Mouse (Mus musculus) myocyte (in vitro differentiated cells): Measurements from ENCODE around the gene Dynlt1a. TPM values are rescaled to one million over a fixed set of nuclear protein-coding genes. Genes with fewer than 3 reads are reported as not detected.
"Not testable (repeated sequence)": the region's sequence is repeated elsewhere in the genome, so short reads cannot be mapped to it uniquely, and the experiment has no call there.

Experiments used
- H3K27me3 ChIP-seq: one replicate; pipeline ENCODE4 v1.6.1; 2011; ENCODE audit not compliant: control insufficient read depth, insufficient read depth, insufficient read length
- H3K36me3 ChIP-seq: one replicate; pipeline ENCODE4 v1.6.1; 2011; ENCODE audit not compliant: control insufficient read depth, insufficient read depth
- H3K4me2 ChIP-seq: one replicate; pipeline ENCODE4 v1.6.1; 2011; ENCODE audit warnings: low read depth, control low read depth
- H3K4me3 ChIP-seq: one replicate; pipeline ENCODE4 v1.5.1; 2011; ENCODE audit warnings: mild to moderate bottlenecking, control low read depth, moderate library complexity
- H3K79me2 ChIP-seq: one replicate; pipeline ENCODE4 v1.6.1; 2011; ENCODE audit not compliant: control insufficient read depth, insufficient read depth
- H3ac ChIP-seq: one replicate; pipeline ENCODE4 v1.6.1; 2011; ENCODE audit not compliant: control insufficient read depth, insufficient read length
- polyA plus RNA-seq: library from polyadenylated mRNA; unstranded; fragments of >200 nt; fragmentation: generic; extraction: Trizol; gene quantifications from one replicate; pipeline ENCODE4 v1.2.1, GENCODE M21; 2012; ENCODE audit warnings: missing spikeins

The Dynlt1a gene
- polyA plus RNA-seq, 1 experiment: 7.0 TPM

GRCm38 (mm10) chr17:6312755-6313154, 4.5 kb downstream of the Dynlt1a start:
- not testable (repeated sequence) for H3K27me3 ChIP-seq, H3K4me3 ChIP-seq, H3K36me3 ChIP-seq, H3ac ChIP-seq, H3K79me2 ChIP-seq, H3K4me2 ChIP-seq

- H3K36me3 ChIP-seq, H3ac ChIP-seq, H3K4me3 ChIP-seq, H3K27me3 ChIP-seq, H3K4me2 ChIP-seq, H3K79me2 ChIP-seq: not testable (repeated sequence)
Measured at GRCm38 (mm10) chr17:6311716-6312115, 5.6 kb downstream of the Dynlt1a start.

DNA sequence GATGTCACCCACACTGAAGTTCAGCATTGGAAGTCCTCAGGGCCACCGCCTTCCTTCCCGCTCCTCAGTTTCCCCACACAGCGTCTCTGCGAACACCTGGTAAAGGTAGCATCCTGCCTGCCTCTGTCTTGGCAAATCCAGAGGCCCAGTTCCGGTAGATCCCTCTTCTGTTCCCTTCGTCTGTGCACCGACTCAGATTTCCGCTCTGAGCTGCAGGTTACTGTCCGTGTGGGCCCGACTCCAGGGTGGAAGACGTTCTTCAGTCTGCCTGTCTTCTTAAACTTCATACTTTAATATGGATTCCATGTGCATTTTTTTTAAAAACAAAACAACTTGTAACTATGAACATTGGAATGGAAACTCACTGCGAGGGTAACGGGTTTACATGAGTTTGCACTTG, 10.8 kb downstream of the Dynlt1a start:
- H3K4me2 ChIP-seq: not testable (repeated sequence)

DNA sequence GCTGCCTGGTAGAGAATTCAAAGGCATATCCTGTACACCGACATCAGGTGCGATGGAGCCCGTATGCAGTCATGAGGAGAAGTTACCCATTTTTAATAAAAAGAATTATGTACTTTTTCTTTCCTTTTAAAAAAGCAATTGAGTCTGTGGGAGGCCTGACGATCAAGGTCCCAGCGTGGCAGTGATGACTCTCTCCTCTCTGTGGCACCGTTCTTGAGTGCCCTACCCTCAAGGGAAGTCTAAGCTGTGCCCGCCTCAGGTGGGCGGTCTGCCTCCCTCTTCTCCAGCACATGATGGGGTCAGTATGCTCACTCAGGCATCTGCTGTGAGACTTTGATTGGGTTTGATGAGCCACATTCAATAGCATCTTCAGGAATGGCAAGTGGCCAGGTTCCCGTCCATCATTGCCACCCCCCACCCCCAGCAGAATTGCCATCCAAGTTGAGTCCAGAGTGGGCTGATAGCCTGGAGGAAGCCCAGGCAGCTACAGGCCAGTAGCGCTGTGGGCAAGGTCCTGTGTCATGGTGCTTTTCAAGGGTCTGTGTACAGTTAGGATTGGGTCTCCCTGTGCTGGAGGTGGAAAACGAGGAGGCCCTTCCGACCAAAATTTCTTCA, 11.5 kb downstream of the Dynlt1a start:
- not testable (repeated sequence) for H3K27me3 ChIP-seq, H3K79me2 ChIP-seq, H3K36me3 ChIP-seq

More for the DNA sequence above, 10.8 kb downstream of the Dynlt1a start:
- not testable (repeated sequence) for H3K27me3 ChIP-seq, H3ac ChIP-seq, H3K4me3 ChIP-seq, H3K36me3 ChIP-seq, H3K79me2 ChIP-seq

DNA sequence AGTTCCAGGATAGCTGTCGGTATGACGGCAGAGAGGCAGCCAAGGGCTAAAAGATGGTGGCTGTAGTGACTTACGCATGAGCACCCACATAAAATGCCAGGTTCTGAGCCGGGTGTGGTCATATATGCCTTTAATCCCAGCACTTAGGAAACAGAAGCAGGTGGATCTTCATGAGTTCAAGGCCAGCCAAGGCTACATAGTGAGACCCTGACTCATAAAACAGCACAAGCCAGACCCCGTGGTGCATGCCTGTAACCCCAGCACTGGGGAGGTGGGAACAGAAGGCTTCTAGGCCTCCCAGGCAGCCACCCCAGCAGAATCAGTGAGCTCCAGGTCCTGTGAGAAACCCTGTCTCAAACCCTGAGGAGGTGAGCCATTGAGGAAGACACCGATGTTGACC, 12.4 kb downstream of the Dynlt1a start:
- not testable (repeated sequence) for H3K27me3 ChIP-seq, H3K36me3 ChIP-seq, H3K4me2 ChIP-seq, H3ac ChIP-seq, H3K79me2 ChIP-seq, H3K4me3 ChIP-seq

More for the DNA sequence above, 11.5 kb downstream of the Dynlt1a start:
- not testable (repeated sequence) for H3K4me3 ChIP-seq, H3K4me2 ChIP-seq, H3ac ChIP-seq

GRCm38 (mm10) chr17:6300190-6300863, 17.0 kb downstream of the Dynlt1a start:
- not testable (repeated sequence) for H3K79me2 ChIP-seq, H3K36me3 ChIP-seq, H3K4me2 ChIP-seq, H3K4me3 ChIP-seq, H3K27me3 ChIP-seq, H3ac ChIP-seq

DNA sequence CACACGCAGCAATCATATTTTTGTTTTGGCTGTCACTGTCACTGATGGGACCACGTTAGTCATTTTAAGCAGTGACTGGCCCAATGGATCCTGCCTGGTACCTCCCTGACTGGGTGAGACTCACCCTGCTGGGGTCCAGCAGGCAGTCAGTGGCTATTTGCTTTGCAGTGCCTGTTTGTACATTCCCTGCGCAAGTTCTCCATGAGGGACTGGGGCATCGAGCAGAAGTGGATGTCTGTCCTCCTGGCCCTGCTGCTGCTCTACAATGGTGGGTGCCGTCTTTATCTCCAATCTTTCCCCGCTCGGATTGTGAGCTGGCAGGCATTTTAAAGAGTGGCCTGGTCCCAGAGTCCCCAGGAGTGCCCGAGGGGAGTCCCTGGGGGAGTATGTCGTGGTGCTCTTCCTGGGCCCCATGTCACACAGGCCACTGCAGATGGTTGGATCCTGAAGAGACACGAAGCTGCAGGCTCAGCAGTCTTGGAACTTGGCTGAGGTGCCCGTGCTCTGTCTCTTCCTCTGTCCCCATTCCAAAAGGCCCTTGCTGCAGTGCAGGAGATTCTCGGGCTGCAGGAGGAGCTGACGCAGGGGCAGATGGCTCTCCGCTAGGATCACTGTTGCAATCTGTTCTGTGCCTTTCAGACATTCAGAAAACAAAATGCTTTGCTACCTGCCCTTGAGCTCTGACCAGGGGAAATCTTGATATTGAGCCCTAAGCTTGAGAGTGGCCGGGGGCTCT, 20.1 kb downstream of the Dynlt1a start:
- not testable (repeated sequence) for H3ac ChIP-seq, H3K4me2 ChIP-seq

DNA sequence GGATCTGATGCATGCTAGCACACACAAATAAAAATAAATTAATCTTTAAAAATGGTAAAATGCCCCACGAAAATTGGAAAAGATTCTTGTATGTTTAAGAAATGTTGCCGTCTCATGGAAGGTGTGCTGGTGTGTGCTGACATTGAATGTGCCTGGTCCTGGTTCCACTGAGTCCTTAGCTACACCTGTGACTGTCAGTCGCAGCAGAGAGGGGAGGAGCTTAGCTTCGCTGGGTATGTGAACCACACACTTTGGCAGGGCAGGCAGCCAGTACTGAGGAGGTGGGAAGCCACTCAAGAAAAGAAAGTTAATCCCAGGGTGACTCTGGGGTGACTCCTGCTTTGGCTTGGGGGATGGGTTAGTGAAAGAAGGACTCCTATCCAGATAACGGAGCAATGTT, 23.4 kb downstream of the Dynlt1a start:
- H3K27me3 ChIP-seq, H3K4me2 ChIP-seq, H3K4me3 ChIP-seq, H3K79me2 ChIP-seq, H3ac ChIP-seq, H3K36me3 ChIP-seq: not testable (repeated sequence)

More for the DNA sequence above, 20.1 kb downstream of the Dynlt1a start:
- not testable (repeated sequence) for H3K36me3 ChIP-seq, H3K27me3 ChIP-seq, H3K79me2 ChIP-seq, H3K4me3 ChIP-seq

DNA sequence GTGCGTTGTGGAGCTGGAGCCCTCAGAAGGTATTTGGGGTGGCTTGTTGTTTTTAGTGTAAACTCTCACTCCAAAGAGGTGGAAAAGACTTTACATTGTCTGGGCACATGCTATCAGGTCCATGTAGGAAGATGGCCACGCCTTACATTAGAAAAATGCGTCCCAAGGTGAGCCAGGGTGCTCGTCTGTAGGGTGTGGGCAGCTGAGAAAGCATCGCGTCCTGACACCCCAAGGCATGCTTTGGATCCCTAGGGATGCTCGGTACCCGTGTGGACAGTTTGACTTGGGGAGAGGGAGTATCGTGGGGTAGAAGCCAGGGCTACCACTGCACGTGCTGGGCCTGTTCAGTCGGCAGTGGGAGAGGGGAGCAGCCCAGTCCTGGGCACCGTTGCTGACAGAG, 28.3 kb downstream of the Dynlt1a start:
- H3K79me2 ChIP-seq, H3K4me3 ChIP-seq: not testable (repeated sequence)

GRCm38 (mm10) chr17:6286169-6286568, 31.1 kb downstream of the Dynlt1a start:
- not testable (repeated sequence) for H3K27me3 ChIP-seq, H3K79me2 ChIP-seq, H3K4me3 ChIP-seq, H3K36me3 ChIP-seq, H3K4me2 ChIP-seq, H3ac ChIP-seq

More for the DNA sequence above, 28.3 kb downstream of the Dynlt1a start:
- not testable (repeated sequence) for H3K36me3 ChIP-seq, H3K27me3 ChIP-seq, H3K4me2 ChIP-seq, H3ac ChIP-seq

DNA sequence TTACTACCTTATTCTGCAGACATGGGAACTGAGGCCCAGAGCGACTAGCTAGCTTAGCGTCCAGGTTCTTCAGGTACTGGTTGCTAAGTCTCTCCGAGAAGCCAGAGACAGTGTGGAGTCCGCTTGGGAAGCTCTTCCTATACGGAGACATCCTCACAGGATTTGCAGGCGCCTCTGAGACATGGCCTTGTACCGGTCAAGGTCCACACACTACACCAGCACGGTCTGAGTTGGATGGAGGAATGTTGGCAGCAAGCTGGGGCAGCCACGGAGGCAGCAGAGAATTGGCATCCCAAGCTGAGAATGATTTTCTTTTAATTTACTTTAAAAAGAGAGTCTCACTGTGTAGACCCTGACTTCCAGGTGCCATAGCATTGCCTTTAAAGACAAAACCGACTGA, 34.2 kb downstream of the Dynlt1a start:
- not testable (repeated sequence) for H3K36me3 ChIP-seq, H3K79me2 ChIP-seq, H3ac ChIP-seq, H3K4me3 ChIP-seq, H3K27me3 ChIP-seq, H3K4me2 ChIP-seq

DNA sequence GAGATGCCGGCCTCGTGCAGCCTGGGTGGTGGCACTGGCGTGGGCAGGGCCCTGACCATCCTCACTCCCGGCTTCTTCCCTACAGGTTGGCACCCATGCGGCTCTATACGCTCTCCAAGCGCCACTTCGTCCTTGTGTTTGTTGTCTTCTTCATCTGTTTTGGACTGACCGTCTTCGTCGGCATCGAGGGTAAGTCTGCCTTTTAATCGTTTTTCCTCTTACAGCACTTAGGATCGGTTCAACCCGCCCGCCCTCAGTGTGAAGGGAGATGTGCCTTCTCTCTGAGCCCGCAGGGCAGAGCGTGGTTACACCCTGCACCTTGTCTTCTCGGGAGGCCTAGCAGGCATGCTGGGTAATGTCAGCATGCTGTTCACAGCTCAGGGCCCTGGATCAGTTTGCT, 36.8 kb downstream of the Dynlt1a start:
- not testable (repeated sequence) for H3K4me3 ChIP-seq, H3K27me3 ChIP-seq, H3K4me2 ChIP-seq, H3ac ChIP-seq, H3K79me2 ChIP-seq, H3K36me3 ChIP-seq

- H3ac ChIP-seq, H3K4me2 ChIP-seq, H3K36me3 ChIP-seq, H3K79me2 ChIP-seq, H3K27me3 ChIP-seq, H3K4me3 ChIP-seq: not testable (repeated sequence)
Measured at GRCm38 (mm10) chr17:6279772-6280171, 37.5 kb downstream of the Dynlt1a start.
